Mouse (Mus musculus) intestine, postnatal 0 days (tissue): ENCODE data around the gene Ear14. TPM values are rescaled to one million over a fixed set of nuclear protein-coding genes. Genes with fewer than 3 reads are reported as not detected.
"Not testable (repeated sequence)": the region's sequence is repeated elsewhere in the genome, so short reads cannot be mapped to it uniquely, and the experiment has no call there.

ENCODE experiments used
- ATAC-seq: fragments of 200-750 bp; cut with Nextera tagmentation; 2 replicates; pipeline ENCODE4 v1.8.0; 2017; ENCODE audit warnings: mild to moderate bottlenecking, moderate TSS enrichment, moderate library complexity
- H3K27ac ChIP-seq: fragments of 300-500 bp; sonication (generic); 2 replicates; pipeline ENCODE4 v1.5.1; 2014; ENCODE audit warnings: mild to moderate bottlenecking, low read depth, low read length, moderate library complexity
- H3K27me3 ChIP-seq: fragments of 300-500 bp; sonication (generic); replicated peaks from 2 replicates; pipeline ENCODE4 v1.6.1; 2014; ENCODE audit warnings: low read length, mixed read lengths; ENCODE audit not compliant: control insufficient read depth, insufficient read depth
- H3K36me3 ChIP-seq: fragments of 300-500 bp; sonication (generic); 2 replicates; pipeline ENCODE4 v1.6.1; 2014; ENCODE audit warnings: mild to moderate bottlenecking, moderate library complexity; ENCODE audit not compliant: control insufficient read depth, insufficient read depth
- H3K4me1 ChIP-seq: fragments of 300-500 bp; sonication (generic); replicated peaks from 2 replicates; pipeline ENCODE4 v1.6.1; 2014; ENCODE audit warnings: antibody characterized with exemption, low read length, mixed read lengths; ENCODE audit not compliant: control insufficient read depth, insufficient read depth
- H3K4me2 ChIP-seq: fragments of 300-500 bp; sonication (generic); replicated peaks from 2 replicates; pipeline ENCODE4 v1.6.1; 2014; ENCODE audit warnings: low read depth, mild to moderate bottlenecking, moderate library complexity
- H3K4me3 ChIP-seq: fragments of 300-500 bp; sonication (generic); 2 replicates; pipeline ENCODE4 v1.5.1; 2014; ENCODE audit warnings: low read depth, low read length
- H3K9ac ChIP-seq: fragments of 300-500 bp; sonication (generic); 2 replicates; pipeline ENCODE4 v1.6.1; 2014; ENCODE audit warnings: mild to moderate bottlenecking, low read depth, low read length
- H3K9me3 ChIP-seq: fragments of 300-500 bp; sonication (generic); 2 replicates; pipeline ENCODE4 v1.6.1; 2016; ENCODE audit warnings: mixed run types; ENCODE audit not compliant: control insufficient read depth
- CTCF ChIP-seq: sonication (generic); IDR thresholded peaks from 2 replicates; pipeline ENCODE4 v1.5.1; 2016; ENCODE audit warnings: low read depth, mild to moderate bottlenecking, control low read depth, antibody characterized with exemption, moderate library complexity
- WGBS: fragments of 180-500 bp; shearing (Covaris S2); extraction: QIAGEN DNeasy Blood & Tissue Kit; methylation state at CpG from one replicate; pipeline ENCODE4 v1.1.7; 2014; 5-methylcytosine and 5-hydroxymethylcytosine counted together
- polyA plus RNA-seq: library from polyadenylated mRNA; unstranded; fragments of >200 nt; fragmentation: Nextera tagmentation; extraction: Ambion mirVana; gene quantifications from 2 replicates; pipeline ENCODE4 v1.2.1, GENCODE M21; 2015

Gene Ear14
- polyA plus RNA-seq, 1 experiment from 2014 or later: not detected

DNA sequence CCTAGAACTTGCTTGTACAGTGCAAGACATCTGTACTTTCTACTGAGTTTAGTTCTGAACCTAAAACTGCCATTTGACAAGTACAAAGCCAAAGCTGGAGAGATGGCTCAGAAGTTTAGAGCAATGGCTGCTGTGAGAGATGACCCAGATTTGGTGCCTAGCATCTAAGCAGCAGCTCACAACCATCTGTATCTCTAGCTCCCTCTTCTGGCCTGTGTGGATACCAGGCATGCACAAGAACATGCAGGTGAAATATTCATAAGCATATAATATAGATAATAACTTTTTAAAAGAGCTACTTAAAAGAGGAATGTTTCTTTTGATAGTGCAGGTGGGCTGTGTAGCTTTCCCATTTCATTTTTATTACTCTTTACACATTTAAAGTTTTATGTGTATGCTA lies 37.7 kb downstream of the Ear14 start:
- TF ChIP-seq CTCF: peak; percentile 84
- no peaks in the 10 kb centered on the region for H3K36me3 ChIP-seq
- H3K9me3 ChIP-seq: no peaks in the 10 kb centered on the region
- H3K9ac ChIP-seq: no peak overlapping the region
- H3K27ac ChIP-seq: no peak overlapping the region
- H3K27me3 ChIP-seq: no peaks in the 10 kb centered on the region
- no peaks in the 10 kb centered on the region for H3K4me1 ChIP-seq
- no peak overlapping the region for H3K4me2 ChIP-seq
- ATAC-seq: no peak
- H3K4me3 ChIP-seq: no peak overlapping the region

DNA sequence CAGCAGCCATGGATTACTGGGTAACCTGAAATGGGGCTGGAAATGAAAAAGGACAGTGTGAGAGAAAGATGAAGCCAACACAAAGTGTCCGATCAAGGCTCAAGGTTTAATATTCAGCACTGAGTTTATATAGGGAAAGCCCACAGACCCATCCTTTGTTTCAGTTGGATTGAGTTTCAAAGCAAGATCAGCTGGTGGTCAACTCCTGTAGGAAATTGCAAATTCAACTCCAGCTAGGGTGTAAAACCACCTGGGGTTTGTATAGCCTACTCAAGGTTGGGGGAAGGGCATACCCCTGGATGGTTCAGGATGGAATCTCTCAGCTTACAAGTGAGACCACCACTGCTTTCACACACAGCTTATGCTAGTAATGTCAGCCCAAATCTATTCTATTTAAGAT lies 44.5 kb downstream of the Ear14 start:
- no peaks in the 10 kb centered on the region for H3K36me3 ChIP-seq
- no peak overlapping the region for H3K4me2 ChIP-seq
- H3K4me3 ChIP-seq: no peak overlapping the region
- no peaks in the 10 kb centered on the region for H3K9me3 ChIP-seq
- no peaks in the 10 kb centered on the region for H3K27me3 ChIP-seq
- no peak for ATAC-seq
- TF ChIP-seq CTCF: no peak
- no peak overlapping the region for H3K9ac ChIP-seq
- H3K4me1 ChIP-seq: no peaks in the 10 kb centered on the region
- WGBS: 91% methylated on average over 1 of the region's 1 CpGs
- no peak overlapping the region for H3K27ac ChIP-seq

DNA sequence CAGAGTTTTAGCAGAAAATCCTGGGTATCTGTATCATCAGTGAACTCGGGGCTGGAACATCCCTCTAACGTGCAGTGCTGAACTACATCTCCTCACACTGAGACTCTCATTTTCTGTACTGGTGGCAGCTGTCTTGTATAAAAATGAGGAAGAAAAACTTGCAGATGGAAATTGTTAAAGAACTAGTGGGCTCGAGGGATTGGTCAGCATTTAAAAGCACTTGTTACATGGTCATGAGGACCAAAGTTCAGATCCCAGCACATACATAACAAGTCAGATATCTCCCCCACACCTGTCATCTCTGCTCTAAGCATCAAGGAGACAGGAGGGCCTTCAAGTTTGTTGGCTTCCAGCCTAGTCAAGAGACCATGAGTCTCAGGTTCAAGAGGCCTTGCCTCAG lies 47.2 kb downstream of the Ear14 start:
- Histone ChIP-seq H3K4me2 (no peak overlapping the region), H3K4me3 (no peak overlapping the region), H3K4me1 (no peaks in the 10 kb centered on the region), H3K27me3 (no peaks in the 10 kb centered on the region), H3K36me3 (no peaks in the 10 kb centered on the region), H3K27ac (no peak overlapping the region), H3K9ac (no peak overlapping the region), H3K9me3 (no peaks in the 10 kb centered on the region)
- no peak for TF ChIP-seq CTCF
- ATAC-seq: no peak
- 74% methylated on average over 3 of the region's 3 CpGs for WGBS

DNA sequence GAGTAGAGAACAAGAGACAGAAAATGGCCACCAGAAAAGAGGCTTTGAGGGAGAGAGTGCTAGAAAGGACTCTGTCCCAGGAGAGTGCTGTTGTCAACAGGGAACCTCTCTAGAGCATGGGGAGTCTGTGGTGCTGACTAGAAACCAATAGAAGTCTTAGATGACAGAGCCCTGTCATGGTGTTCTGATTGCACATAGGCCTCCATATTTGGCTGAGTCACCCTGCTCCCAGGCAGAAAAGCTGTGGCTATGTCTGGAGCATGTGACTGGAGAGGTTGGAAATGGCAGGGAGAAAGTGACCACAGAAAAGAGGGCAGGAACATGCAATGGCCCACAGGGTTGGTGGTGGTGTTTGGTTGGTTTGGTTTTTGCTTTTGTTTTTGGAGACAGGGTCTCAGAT lies 49.0 kb downstream of the Ear14 start:
- not testable (repeated sequence) for H3K9ac ChIP-seq, H3K27me3 ChIP-seq, H3K4me2 ChIP-seq

DNA sequence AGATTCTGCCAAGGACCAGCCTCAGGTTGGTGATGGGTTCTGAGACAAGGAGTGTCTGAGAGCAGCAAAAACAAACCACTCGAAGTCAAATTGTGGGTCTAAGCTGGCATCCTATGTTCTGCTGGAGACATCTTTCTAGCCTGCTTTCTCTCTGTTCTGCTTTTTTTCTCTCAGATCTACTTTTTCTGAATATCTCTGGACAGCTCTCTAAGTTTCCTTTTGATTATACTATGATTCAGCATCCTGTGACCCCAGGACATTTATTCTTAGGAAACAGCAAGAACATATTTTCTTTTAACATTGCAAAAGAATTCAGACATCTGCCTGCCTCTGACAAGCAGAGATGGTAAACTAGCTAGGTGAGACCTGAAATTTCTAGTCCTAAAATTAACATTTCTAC lies 50.4 kb downstream of the Ear14 start:
- Histone ChIP-seq H3K9ac (no peak overlapping the region), H3K27me3 (no peaks in the 10 kb centered on the region), H3K9me3 (no peaks in the 10 kb centered on the region), H3K4me3 (no peak overlapping the region), H3K4me2 (no peak overlapping the region), H3K4me1 (no peaks in the 10 kb centered on the region), H3K27ac (no peak overlapping the region), H3K36me3 (no peaks in the 10 kb centered on the region)
- TF ChIP-seq CTCF: no peak
- 85% methylated on average over 1 of the region's 1 CpGs for WGBS
- no peak for ATAC-seq

More for the DNA sequence above, 49.0 kb downstream of the Ear14 start:
- H3K9me3 ChIP-seq, H3K4me1 ChIP-seq, H3K4me3 ChIP-seq, H3K36me3 ChIP-seq, H3K27ac ChIP-seq, ATAC-seq: not testable (repeated sequence)

Other genes with a start within 250 kb of the Ear14 start
- gene Pnp2, start 247.4 kb upstream of the Ear14 start, polyA plus RNA-seq: 32.3 and 32.5 TPM in 2 replicates
- 0.16 and 0.29 TPM in 2 replicates for gene Rnase10, start 195.6 kb upstream of the Ear14 start, polyA plus RNA-seq
- gene Rnase9, start 161.5 kb upstream of the Ear14 start, polyA plus RNA-seq: not detected in 2 replicates
- not detected in 2 replicates for gene Rnase11, start 153.2 kb upstream of the Ear14 start, polyA plus RNA-seq
- 0.51 and 0.90 TPM in 2 replicates for gene Rnase12, start 145.7 kb upstream of the Ear14 start, polyA plus RNA-seq
- not detected in 2 replicates for gene Olfr750, start 129.0 kb upstream of the Ear14 start, polyA plus RNA-seq
- 355 and 426 TPM in 2 replicates for gene Rnase4, start 112.3 kb upstream of the Ear14 start, polyA plus RNA-seq
- 114 and 119 TPM in 2 replicates for gene Ang, start 112.2 kb upstream of the Ear14 start, polyA plus RNA-seq
- gene Eddm3b, start 89.0 kb upstream of the Ear14 start, polyA plus RNA-seq: 0.17 and 0.18 TPM in 2 replicates
- gene Rnase6, start 79.5 kb upstream of the Ear14 start, polyA plus RNA-seq: 2.6 and 3.0 TPM in 2 replicates
- gene Rnase1, start 56.6 kb upstream of the Ear14 start, polyA plus RNA-seq: 21.7 and 23.3 TPM in 2 replicates
- not detected in 2 replicates for gene Rnase2b, start 41.1 kb upstream of the Ear14 start, polyA plus RNA-seq
- not detected in 2 replicates for gene Ang2, start 4.2 kb upstream of the Ear14 start, polyA plus RNA-seq
- not detected in 2 replicates for gene Rnase2a, start 52.7 kb downstream of the Ear14 start, polyA plus RNA-seq
- not detected in 2 replicates for gene Gm7247, start 158.4 kb downstream of the Ear14 start, polyA plus RNA-seq
- gene Vmn2r88, start 207.4 kb downstream of the Ear14 start, polyA plus RNA-seq: not detected in 2 replicates
- gene Vmn2r89, start 248.5 kb downstream of the Ear14 start, polyA plus RNA-seq: not detected in 2 replicates